Mouse (Mus musculus): ENCODE measurements around the gene Spred3.
"Not testable (repeated sequence)": the region's sequence is repeated elsewhere in the genome, so short reads cannot be mapped to it uniquely, and the experiment has no call there.

DNA sequence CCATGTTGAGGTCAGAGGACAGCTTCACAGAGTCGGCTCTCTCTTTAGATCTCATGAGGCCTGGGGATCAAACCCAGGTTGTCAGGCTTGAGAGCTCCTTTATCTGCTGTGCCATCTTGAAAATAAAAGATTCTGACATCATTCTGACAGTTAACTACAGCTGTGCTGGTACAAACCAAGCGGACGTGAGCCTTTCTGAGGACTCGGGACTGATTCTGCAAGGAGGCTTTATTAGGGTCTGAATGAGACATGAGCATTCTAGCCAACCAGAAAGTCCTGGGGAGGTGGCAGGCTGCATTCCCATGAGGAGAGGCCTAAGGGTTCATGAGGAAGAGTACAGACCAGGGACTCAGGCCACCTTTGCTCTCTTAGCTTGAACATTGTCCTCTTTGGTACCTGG lies 11.1 kb upstream of the Spred3 start:
- not testable (repeated sequence) for TF ChIP-seq CTCF (IDR thresholded peaks at IDR 0.05; ENCODE audit: borderline replicate concordance, extremely low read depth, insufficient read depth, insufficient read length); POLR2A (IDR thresholded peaks at IDR 0.05; ENCODE audit: borderline replicate concordance, extremely low read depth, insufficient read depth, insufficient read length, poor library complexity, severe bottlenecking)

Data from brain, embryonic 14.5 days (tissue).